Mouse (Mus musculus) monocyte, adult 5-6 weeks (primary cell): ENCODE measurements around the gene Olfr849. TPM values are rescaled to one million over a fixed set of nuclear protein-coding genes. Genes with fewer than 3 reads are reported as not detected.

Experiments used
- ATAC-seq: fragments of 153-309, 156-312 bp; replicated peaks from 2 replicates; pipeline ENCODE4 v1.8.0; 2017; ENCODE audit warnings: mild to moderate bottlenecking; ENCODE audit not compliant: low TSS enrichment, insufficient number of reproducible peaks, severe bottlenecking, poor library complexity, low FRiP score
- total RNA-seq: library from RNA; stranded (forward); fragments of 200-1000, 200-491, 200-594 nt; gene quantifications from 3 replicates; pipeline ENCODE4 v1.2.3, GENCODE M21; 2017

Gene Olfr849
- total RNA-seq: not detected in 3 replicates

GRCm38 (mm10) chr9:19439966-19440365 is at the start of gene Olfr849:
Gene Olfr849, plus strand, starts transcription at chr9:19440266.
- no peak for ATAC-seq

- no peak for ATAC-seq
Observed at GRCm38 (mm10) chr9:19478148-19478547, 38.1 kb downstream of the Olfr849 start, which contains the start of gene Olfr850. Gene Olfr850, minus strand, starts transcription at chr9:19478248.

GRCm38 (mm10) chr9:19492995-19493394 is 52.9 kb downstream of the Olfr849 start, which contains the start of gene Olfr851:
Gene Olfr851, plus strand, starts transcription at chr9:19493295.
- ATAC-seq: no peak

Other genes starting within 250 kb of the Olfr849 start
- gene Olfr843, start 188.3 kb upstream of the Olfr849 start, total RNA-seq: not detected in 3 replicates
- not detected in 3 replicates for gene Olfr844, start 123.9 kb upstream of the Olfr849 start, total RNA-seq
- not detected in 3 replicates for gene Olfr845, start 103.8 kb upstream of the Olfr849 start, total RNA-seq
- not detected in 3 replicates for gene Olfr846, start 76.3 kb upstream of the Olfr849 start, total RNA-seq
- not detected in 3 replicates for gene Olfr847, start 61.6 kb upstream of the Olfr849 start, total RNA-seq
- gene Olfr850, start 38.0 kb downstream of the Olfr849 start, total RNA-seq: not detected in 3 replicates
- gene Olfr851, start 53.0 kb downstream of the Olfr849 start, total RNA-seq: not detected in 3 replicates
- not detected in 3 replicates for gene Olfr853, start 100.8 kb downstream of the Olfr849 start, total RNA-seq
- not detected in 3 replicates for gene Olfr854, start 127.1 kb downstream of the Olfr849 start, total RNA-seq
- not detected in 3 replicates for gene Olfr855, start 142.4 kb downstream of the Olfr849 start, total RNA-seq
- gene Zfp317, start 181.8 kb downstream of the Olfr849 start, total RNA-seq: 29.2 to 32.8 TPM (median 31.3 TPM) in 3 replicates